Mouse (Mus musculus): Measurements from ENCODE around the gene Mrpl19.
A peak's percentile ranks its signal among the peaks of the same experiment; 100 is the strongest.

Gene Mrpl19

DNA sequence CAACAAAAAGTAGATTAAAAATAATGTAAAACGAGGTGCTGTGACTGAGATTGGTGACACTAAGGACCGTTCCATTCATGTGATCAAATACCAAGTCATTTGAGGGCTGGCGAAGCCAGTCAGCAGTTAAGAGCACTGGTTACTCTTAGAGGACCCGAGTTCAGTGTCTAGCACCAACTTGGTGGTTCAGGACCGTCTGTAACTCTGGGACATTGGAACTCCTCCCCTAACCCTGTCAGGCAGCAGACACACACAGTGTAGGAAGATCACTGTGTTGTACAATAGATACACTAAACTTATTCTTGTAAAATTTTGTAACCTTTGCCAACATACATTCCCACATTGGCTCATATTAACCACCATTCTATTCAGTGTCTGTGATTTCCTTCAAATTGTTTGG lies 41.5 kb downstream of the Mrpl19 start:
- DNase-seq = no peak

DNA sequence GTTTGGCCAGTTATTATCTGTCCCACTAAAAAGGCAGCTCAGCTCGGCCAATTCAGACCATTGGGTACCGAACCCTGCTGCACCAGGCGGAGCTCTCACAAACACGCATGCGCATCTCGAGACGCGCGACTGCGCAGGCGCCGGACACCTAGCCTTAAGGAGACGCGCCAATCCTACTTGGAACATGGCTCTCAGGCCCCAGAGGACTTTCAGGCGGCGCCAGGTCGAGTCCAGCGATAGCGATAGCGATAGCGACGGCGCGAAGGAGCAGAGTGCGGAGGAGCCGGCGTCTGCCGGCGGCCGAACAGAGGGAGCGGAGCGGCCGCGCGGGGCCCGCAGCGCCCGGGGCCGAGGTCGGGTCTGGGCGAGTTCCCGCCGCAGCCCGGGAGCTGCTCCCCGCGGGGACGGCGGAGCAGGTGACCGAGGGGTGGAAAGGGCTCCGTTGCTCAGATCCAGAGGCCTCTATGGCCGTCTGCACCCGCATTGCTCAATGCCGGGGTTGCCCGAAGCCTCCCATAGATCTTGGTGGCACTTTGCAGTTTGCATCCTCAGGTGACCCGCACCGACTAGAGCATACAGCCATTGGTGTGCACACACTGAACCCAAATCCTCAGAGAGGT lies 42.1 kb downstream of the Mrpl19 start, which contains the start of gene Gcfc2:
TSS of gene Gcfc2 (plus strand) at position 147 of the 620 bp plus-strand sequence.
- DNase-seq = peak; percentile 96

DNA sequence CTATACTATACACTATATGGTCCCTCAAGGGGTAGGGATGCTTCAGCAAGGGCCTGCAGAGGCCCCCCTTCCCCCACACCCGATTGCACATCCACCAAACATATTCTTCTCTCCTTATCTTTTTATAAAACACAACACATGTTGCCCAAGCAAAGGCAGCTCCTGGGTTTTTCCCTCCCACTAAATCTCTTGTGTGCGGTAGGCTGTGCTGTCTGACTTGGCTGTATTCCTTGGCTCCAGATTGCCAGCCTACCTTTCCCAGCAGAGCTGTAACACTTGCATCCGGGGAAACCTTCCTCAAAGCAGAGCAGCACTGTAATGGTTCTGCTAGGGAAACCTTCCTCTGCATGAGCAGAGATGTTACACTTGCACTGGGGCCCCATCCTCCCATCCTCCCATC lies 53.6 kb downstream of the Mrpl19 start:
- DNase-seq = no peak

DNA sequence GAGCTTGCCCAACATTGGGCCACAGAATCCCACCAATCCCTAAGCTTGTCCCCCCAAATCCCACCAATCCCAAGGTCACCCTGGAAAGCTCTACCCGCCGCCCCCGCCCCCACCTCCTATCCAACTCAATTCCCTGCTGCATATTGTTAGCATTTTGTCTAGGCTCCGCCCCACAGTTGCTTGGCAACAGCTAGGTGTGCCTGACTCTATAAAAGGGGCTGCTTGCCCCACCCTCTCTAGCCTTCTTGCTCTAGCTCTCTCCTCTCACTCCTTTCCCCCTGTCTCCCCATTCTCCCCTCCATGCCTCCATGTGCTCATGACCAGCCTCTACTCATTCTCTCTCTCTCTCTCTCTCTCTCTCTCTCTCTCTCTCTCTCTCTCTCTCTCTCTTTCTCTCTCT lies 54.0 kb downstream of the Mrpl19 start:
- DNase-seq = no peak

DNA sequence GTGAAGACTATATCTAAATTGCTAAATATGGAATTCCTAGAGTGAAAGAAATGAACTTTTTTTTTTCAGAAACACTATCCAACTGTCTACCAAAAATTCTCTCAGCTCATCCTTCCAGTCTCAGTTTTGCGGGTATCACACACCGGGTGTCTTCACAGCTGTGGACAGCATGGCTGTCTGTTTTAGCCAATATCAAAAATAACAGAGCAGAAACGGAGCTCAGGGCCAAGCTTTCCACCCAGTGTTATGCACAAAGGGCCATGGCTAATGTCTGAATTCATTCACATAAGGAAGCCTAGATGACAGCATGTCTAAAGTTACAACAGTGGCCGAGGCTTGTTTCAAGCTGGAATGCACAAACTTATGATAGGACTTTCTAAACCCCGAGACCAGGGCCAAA lies 54.5 kb downstream of the Mrpl19 start:
- DNase-seq = no peak

DNA sequence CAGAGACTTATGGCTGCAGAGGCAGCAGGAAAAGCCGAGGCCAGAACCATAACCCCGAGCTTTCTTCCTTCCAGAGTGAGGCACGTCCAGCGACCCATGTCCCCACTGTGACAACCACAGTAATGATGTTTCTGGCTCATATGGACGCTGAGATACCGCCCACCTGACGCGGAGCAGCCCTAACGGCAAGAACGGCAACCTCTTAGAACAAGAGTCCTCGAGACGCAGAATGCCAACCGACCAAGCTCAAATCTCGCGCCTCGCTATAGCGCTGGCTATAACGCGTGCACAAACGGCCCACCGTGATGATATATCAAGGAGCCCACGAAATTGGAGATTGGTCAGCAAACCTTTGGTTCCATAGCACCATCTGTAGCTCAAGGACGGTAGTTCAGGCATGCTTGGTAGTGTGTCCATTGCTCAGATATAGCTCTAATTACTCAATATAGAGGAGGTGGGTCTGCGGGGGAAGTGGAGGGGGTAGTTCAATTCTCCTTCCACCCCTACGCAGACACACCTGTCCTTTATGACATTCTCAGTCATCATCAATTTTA lies 55.4 kb downstream of the Mrpl19 start:
- no peak for DNase-seq
